Mouse (Mus musculus) frontal cortex, adult 2 months (tissue): ENCODE results near the gene Timp4. TPM values are rescaled to one million over a fixed set of nuclear protein-coding genes. Genes with fewer than 3 reads are reported as not detected.
"Not testable (repeated sequence)": the region's sequence is repeated elsewhere in the genome, so short reads cannot be mapped to it uniquely, and the experiment has no call there.

Source experiments
- DNase-seq, 2 experiments: peaks; one replicate each; pipeline ENCODE4 v3.0.0; 2022; ENCODE audit warnings: low spot score in 1 of 2; ENCODE audit errors: extremely low spot score in 1 of 2
- polyA plus RNA-seq: library from polyadenylated mRNA; depleted of rRNA; stranded (reverse); fragments of >200 nt; gene quantifications from 2 replicates; pipeline ENCODE4 v1.2.3, GENCODE M21; 2012

Timp4 gene
- polyA plus RNA-seq, 1 experiment, result 19.8 TPM

- DNase-seq, result no peak
These were observed 8.5 kb upstream of the Timp4 start for GRCm38 (mm10) chr6:115260507-115260906.

DNA sequence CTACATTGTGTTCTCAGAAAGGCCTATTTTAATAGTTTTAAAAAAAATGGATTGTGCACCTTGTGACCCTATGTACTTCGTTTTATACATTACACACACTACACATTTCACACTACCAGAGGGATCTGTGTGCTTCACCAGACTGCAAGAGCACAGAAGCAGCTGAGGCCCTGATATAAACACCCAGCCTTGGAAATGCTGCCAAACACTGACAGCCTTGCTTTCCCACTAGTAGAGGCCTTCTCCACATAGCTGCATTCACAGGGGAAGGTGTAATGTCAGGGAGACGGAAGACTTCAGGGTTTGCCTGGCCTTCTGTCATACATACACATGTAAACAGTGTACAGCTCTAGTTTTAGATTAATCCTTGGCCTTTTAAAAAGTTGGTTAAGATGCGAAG lies 3.2 kb upstream of the Timp4 start:
- DNase-seq, result no peak

DNA sequence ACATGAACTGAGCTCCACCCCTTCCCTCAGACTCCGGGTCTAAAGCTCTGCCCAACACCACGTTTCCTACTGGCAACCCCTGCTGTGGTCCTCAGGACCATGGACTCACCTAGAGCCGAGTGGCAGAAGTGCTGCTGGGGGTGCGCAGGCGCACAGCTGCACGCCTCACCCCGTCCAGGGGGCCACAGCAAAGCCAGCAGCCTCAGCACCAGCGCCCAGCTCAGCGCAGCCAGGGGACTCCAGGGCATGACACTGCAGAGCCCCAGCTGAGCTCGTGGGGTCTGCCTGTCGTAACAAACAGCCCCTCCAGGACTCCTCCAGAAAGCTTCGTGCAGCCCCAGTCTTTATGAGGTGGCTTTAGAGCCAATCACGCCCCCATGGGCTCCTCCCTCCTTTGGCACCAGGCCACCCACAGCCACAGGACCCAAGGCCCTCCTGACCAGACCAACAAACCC lies 447 bp downstream of the Timp4 start:
- DNase-seq, result no peak

DNA sequence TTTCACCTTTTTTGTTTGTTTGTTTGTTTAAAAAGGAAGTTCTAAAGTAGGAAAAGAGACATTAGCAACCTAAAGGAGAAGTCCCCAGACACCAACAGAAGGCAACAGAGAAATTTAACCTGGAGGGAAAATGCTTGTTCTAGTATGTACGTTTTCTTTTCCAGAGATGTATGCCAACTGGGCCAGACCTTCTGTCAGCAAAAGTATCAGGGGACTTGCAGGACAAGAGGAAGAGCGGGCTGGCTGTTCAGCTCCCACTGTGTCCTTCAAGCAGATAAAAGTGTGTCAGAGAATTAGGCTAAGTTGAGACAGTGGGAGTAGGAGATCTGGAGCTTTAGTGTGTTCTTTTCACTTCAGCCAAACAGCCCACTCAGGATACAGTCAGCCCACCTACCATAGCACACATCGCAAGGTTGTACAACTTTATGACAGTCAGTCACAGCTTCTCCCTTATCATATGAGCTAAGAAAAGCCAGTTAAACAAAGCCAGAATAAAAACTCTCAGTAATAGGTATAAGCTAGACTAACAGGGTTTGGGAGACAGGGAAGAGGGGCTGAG lies 6.4 kb downstream of the Timp4 start:
- DNase-seq, result no peak

DNA sequence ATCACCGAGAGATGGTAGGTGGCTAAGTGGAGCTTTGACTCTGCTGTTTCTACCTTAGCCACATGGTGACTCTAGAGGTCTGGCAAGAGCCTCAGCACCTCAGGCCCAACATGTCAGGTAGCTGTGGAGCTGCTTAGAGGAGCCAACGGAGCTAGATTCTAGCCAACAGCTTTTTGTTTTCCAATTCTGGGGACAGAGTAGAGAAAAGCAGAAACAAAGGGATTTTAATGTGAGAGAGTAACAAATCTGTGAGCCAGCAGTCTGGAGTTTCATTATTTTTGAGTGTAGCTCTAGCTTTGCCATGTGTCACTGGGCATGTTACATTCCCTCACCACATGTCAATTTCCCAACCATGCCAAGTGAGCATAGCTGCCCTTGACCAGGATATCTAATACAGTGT lies 7.8 kb downstream of the Timp4 start:
- no peak for DNase-seq

DNA sequence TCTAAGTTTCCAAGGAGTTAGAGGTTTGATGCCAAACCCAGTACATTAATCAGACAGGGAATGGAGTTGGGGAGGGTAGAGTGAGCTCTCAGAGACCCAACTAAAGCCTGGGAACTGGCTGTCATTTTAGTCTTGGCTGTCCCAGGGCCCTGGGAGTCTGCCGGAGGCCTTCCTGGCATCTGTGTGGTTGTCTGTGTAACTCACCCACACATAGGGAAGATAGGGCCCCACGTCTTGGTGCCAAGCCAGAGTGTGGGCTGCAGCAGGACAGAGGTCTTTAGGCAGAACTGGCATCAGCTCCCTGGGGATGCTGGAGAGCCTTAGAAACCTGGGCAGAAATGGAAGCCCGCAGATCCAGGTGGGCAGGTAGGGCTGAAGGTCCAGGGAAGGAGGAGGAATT lies 10.1 kb downstream of the Timp4 start:
- DNase-seq, result no peak

GRCm38 (mm10) chr6:115241131-115241699 lies 10.8 kb downstream of the Timp4 start:
- no peak for DNase-seq

DNA sequence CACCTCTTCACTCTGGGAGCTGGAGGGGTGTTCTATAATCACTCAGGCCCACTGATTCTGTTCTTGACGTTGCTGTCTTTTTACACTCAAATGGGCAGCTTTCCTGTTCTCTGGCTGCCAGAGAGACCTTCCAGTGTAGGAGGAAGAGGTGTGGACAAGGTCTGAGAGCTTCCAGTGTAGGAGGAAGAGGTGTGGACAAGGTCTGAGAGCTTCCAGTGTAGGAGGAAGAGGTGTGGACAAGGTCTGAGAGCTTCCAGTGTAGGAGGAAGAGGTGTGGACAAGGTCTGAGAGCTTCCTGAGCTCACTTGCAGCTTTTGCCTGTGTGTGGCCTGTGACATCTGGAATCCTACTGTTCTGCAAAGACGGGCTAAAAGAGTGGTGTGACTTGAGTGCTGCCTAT lies 11.6 kb downstream of the Timp4 start:
- DNase-seq, result not testable (repeated sequence)

- peak in 1 of 2 experiments; percentile 55 for DNase-seq
These were observed 12.7 kb downstream of the Timp4 start for GRCm38 (mm10) chr6:115239335-115239734.

DNA sequence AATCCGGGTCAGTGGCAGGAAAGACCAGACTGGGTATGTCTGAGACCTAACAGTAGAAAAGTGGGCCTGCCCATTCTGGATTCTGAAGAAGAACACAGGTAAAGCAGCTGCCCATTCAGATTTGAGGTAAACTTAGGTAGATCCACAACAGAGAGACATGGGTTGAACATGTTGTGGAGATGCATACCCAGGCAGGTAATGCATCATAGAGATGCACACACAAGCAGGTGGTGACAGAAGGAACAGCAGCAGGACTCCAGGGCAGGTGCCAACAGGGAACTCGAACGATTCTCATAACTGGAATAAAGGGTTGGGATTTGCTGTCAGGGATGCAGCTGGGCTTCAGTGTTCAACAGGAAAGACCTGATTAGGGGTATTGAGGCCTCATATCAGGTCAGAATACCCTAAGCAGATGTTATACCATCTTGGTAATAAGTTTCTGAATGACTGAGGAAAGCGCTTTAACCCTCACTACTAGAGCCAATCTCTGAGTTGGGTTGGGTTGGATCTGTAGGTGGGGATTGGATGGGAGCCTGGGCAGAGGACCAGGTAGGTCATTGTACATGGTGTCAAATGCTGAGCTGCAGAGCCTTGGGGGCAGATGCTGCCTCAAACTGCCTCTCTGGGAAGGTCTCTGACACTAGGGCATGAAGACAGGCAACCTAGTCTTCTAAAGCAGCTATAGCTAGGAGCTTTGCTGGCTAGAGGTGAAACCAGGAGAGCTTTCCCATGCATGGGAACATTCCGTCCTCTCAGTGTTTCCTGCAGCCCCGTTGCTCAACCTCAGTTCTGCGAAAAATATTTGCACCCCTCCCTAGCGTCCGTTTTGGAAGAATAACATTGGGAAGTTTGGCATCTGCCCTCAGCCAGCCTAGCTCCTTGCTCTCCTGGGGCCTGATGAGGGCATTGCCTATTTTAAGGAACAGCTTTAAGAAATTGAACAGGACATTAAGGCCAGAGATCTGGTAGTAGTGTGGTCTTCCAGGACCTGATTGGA lies 13.7 kb downstream of the Timp4 start:
- DNase-seq, result no peak

- no peak for DNase-seq
These were observed 19.4 kb downstream of the Timp4 start for GRCm38 (mm10) chr6:115232562-115232961.

- no peak for DNase-seq
These were observed 20.2 kb downstream of the Timp4 start for GRCm38 (mm10) chr6:115231836-115232235.

- no peak for DNase-seq
These were observed 21.4 kb downstream of the Timp4 start for GRCm38 (mm10) chr6:115230557-115230956.

GRCm38 (mm10) chr6:115227529-115227928 lies 24.5 kb downstream of the Timp4 start:
- DNase-seq, result peak; percentile 61 to 92

GRCm38 (mm10) chr6:115227043-115227442 lies 25.0 kb downstream of the Timp4 start, which contains the start of gene Gm17482:
Gene Gm17482 (plus strand): TSS chr6:115227343.
- DNase-seq, result no peak

DNA sequence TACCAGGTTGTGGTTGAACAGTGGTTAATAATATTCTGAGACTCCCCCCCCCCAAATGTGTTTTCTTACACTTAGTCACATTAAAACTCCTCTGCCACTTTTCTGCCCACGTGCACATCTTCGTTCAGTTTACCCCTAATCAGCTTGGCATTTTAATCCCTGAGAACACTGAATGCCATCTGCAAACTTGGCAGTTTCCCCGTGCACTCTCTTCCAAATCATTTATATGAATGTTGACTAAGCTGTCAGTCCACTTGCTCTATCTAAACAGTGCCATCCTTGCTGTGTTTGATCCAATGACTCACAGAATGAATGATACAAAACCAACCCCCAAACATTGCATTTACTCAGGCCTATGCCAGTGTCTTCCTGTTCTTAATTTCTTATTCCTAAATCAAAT lies 26.5 kb downstream of the Timp4 start:
- DNase-seq, result peak in 1 of 2 experiments; percentile 58

DNA sequence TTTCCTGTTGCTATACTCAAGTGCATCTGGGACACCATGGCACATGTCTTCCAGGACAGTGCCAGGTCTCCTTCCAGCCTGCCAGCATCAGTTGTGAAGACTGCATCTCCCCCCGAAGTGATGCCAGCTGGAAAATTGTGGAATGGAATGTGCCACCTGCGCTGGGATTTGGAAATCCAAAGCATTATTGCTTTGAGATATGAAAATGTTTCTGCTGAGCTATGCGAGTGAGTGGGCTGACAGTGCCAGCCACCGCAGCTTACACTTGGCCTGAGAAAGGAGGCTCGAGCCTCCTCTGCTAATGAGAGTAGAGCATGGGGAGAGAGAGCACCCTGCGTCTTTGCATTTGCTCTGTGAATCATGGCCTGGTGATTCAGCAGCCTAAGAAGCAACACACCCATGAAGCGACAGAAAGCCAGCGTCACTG lies 30.8 kb downstream of the Timp4 start:
- peak; percentile 69 to 76 for DNase-seq

DNA sequence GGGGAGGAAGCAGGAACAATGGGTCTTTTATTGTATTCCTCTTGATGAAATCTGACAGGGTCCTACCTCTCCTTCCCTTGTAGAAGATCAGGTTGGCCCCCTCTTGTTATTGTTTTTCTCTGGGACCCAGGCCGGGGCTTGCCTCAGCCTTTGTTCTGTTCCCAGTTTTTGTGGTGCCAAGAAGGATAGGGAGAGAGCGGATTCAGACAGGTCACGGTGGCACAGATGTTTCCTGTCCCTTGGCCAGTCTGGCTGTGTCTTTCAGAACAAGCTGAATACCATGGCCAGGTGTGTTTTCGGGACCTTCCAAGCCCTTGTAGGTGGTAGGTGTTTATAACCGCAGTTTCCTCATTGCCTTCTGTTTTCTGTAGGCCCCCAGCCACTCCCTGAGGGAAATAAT lies 38.9 kb downstream of the Timp4 start:
- no peak for DNase-seq

- no peak for DNase-seq
These were observed 39.7 kb downstream of the Timp4 start for GRCm38 (mm10) chr6:115212132-115212903.

- no peak for DNase-seq
These were observed 41.2 kb downstream of the Timp4 start for GRCm38 (mm10) chr6:115210820-115211219.

DNA sequence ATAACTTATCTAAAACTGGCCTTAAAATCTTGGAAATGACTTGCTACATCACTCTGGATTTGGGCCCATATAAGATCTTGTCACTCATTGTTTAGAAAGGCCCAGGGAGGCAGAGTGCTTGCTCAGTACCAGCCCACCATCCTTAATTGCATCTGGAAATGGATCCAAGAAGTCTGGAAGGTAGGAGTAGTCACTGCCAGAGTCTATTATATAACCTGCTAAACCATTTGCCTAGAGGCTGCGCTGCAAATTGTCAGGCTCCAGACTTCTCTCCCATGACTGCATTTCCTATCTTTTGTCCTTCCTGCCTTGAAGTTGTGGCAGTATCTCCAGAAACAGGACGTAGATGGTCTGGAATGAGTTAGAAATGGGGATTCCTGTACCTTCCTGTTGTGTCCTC lies 41.8 kb downstream of the Timp4 start:
- peak; percentile 41 to 69 for DNase-seq
